Mouse (Mus musculus) midbrain, embryonic 14.5 days (tissue): ENCODE measurements around the gene Get4. TPM values are rescaled to one million over a fixed set of nuclear protein-coding genes. Genes with fewer than 3 reads are reported as not detected.

Source experiments
- ATAC-seq: fragments of 200-750 bp; cut with Nextera tagmentation; 2 replicates; pipeline ENCODE4 v1.8.0; 2017; ENCODE audit warnings: moderate number of reproducible peaks, moderate library complexity; ENCODE audit not compliant: low FRiP score, low TSS enrichment
- DNase-seq: peaks from one replicate; pipeline ENCODE4 v3.0.0-alpha.2; 2015
- H3K27ac ChIP-seq: fragments of 300-500 bp; sonication (generic); replicated peaks from 2 replicates; pipeline ENCODE4 v1.5.1; 2014; ENCODE audit warnings: mild to moderate bottlenecking, low read depth, low read length, moderate library complexity
- H3K27me3 ChIP-seq: fragments of 300-500 bp; sonication (generic); 2 replicates; pipeline ENCODE4 v1.6.1; 2014; ENCODE audit warnings: low read length, control low read depth, mixed read lengths; ENCODE audit not compliant: control insufficient read depth, insufficient read depth
- H3K36me3 ChIP-seq: fragments of 300-500 bp; sonication (generic); 2 replicates; pipeline ENCODE4 v1.6.1; 2014; ENCODE audit warnings: low read length, control low read depth; ENCODE audit not compliant: control insufficient read depth, insufficient read depth
- H3K4me1 ChIP-seq: fragments of 300-500 bp; sonication (generic); 2 replicates; pipeline ENCODE4 v1.6.1; 2014; ENCODE audit warnings: mild to moderate bottlenecking, antibody characterized with exemption, low read length, control low read depth; ENCODE audit not compliant: control insufficient read depth, insufficient read depth
- H3K4me2 ChIP-seq: fragments of 300-500 bp; sonication (generic); 2 replicates; pipeline ENCODE4 v1.6.1; 2014; ENCODE audit warnings: mild to moderate bottlenecking, low read length, moderate library complexity
- H3K4me3 ChIP-seq: fragments of 300-500 bp; sonication (generic); replicated peaks from 2 replicates; pipeline ENCODE4 v1.5.1; 2014; ENCODE audit warnings: low read depth, low read length
- H3K9ac ChIP-seq: fragments of 300-500 bp; sonication (generic); replicated peaks from 2 replicates; pipeline ENCODE4 v1.6.1; 2014; ENCODE audit warnings: mild to moderate bottlenecking, low read length, moderate library complexity
- H3K9me3 ChIP-seq: fragments of 300-500 bp; sonication (generic); 2 replicates; pipeline ENCODE4 v1.6.1; 2016; ENCODE audit warnings: low read length, control low read depth, mixed read lengths; ENCODE audit not compliant: control insufficient read depth
- WGBS: fragments of 180-500 bp; shearing (Covaris S2); extraction: QIAGEN DNeasy Blood & Tissue Kit; methylation state at CpG from one replicate; pipeline ENCODE4 v1.1.7; 2014; 5-methylcytosine and 5-hydroxymethylcytosine counted together
- polyA plus RNA-seq: library from polyadenylated mRNA; unstranded; fragments of >200 nt; fragmentation: Nextera tagmentation; extraction: Ambion mirVana; gene quantifications from 2 replicates; pipeline ENCODE4 v1.2.1, GENCODE M21; 2014

Gene Get4
- polyA plus RNA-seq, 1 experiment from 2014 or later: 113 TPM

GRCm38 (mm10) chr5:139258371-139259035, 6.4 kb downstream of the Get4 start:
- Histone ChIP-seq H3K27me3 (no peaks in the 10 kb centered on the region), H3K36me3 (peaks cover 41% of the 10 kb centered on the region), H3K27ac (no peak overlapping the region), H3K4me3 (no peak overlapping the region), H3K9ac (no peak overlapping the region), H3K9me3 (no peaks in the 10 kb centered on the region), H3K4me2 (no peak overlapping the region), H3K4me1 (peaks cover 7% of the 10 kb centered on the region)
- DNase-seq (no peak), ATAC-seq (no peak)
- WGBS: 93% methylated on average over 8 of the region's 8 CpGs

GRCm38 (mm10) chr5:139259853-139260252, 7.7 kb downstream of the Get4 start:
- no peak overlapping the region for H3K4me2 ChIP-seq
- H3K9ac ChIP-seq: no peak overlapping the region
- no peaks in the 10 kb centered on the region for H3K4me1 ChIP-seq
- H3K36me3 ChIP-seq: peaks cover 54% of the 10 kb centered on the region
- no peaks in the 10 kb centered on the region for H3K27me3 ChIP-seq
- H3K4me3 ChIP-seq: no peak overlapping the region
- 89% methylated on average over 5 of the region's 5 CpGs for WGBS
- no peak for ATAC-seq
- no peaks in the 10 kb centered on the region for H3K9me3 ChIP-seq
- H3K27ac ChIP-seq: no peak overlapping the region
- no peak for DNase-seq

- peaks cover 65% of the 10 kb centered on the region for H3K36me3 ChIP-seq
- H3K9me3 ChIP-seq: no peaks in the 10 kb centered on the region
- no peak overlapping the region for H3K27ac ChIP-seq
- H3K4me1 ChIP-seq: no peaks in the 10 kb centered on the region
- no peak overlapping the region for H3K9ac ChIP-seq
- H3K4me3 ChIP-seq: no peak overlapping the region
- DNase-seq (no peak), ATAC-seq (no peak)
- H3K27me3 ChIP-seq: no peaks in the 10 kb centered on the region
- WGBS: 95% methylated on average over 4 of the region's 4 CpGs
- no peak overlapping the region for H3K4me2 ChIP-seq
These were observed 9.3 kb downstream of the Get4 start for GRCm38 (mm10) chr5:139261403-139261802.

GRCm38 (mm10) chr5:139267661-139268060, 15.5 kb downstream of the Get4 start:
- Histone ChIP-seq H3K4me1 (no peaks in the 10 kb centered on the region), H3K27me3 (no peaks in the 10 kb centered on the region), H3K27ac (no peak overlapping the region), H3K4me3 (no peak overlapping the region), H3K9me3 (no peaks in the 10 kb centered on the region), H3K9ac (no peak overlapping the region), H3K36me3 (peaks cover 68% of the 10 kb centered on the region), H3K4me2 (no peak overlapping the region)
- ATAC-seq: no peak
- WGBS: 91% methylated on average over 4 of the region's 4 CpGs
- no peak for DNase-seq

- 68% methylated on average over 16 of the region's 16 CpGs for WGBS
- no peak overlapping the region for H3K9ac ChIP-seq
- peak; percentile 15 for DNase-seq
- ATAC-seq: no peak
- no peaks in the 10 kb centered on the region for H3K9me3 ChIP-seq
- H3K27me3 ChIP-seq: no peaks in the 10 kb centered on the region
- H3K4me1 ChIP-seq: no peaks in the 10 kb centered on the region
- H3K27ac ChIP-seq: no peak overlapping the region
- H3K36me3 ChIP-seq: peaks cover 35% of the 10 kb centered on the region
- H3K4me3 ChIP-seq: no peak overlapping the region
- H3K4me2 ChIP-seq: no peak overlapping the region
These were observed 18.8 kb downstream of the Get4 start for GRCm38 (mm10) chr5:139270806-139271521.

GRCm38 (mm10) chr5:139271994-139272554, 19.9 kb downstream of the Get4 start:
- H3K9me3 ChIP-seq: no peaks in the 10 kb centered on the region
- H3K4me3 ChIP-seq: no peak overlapping the region
- ATAC-seq (no peak), DNase-seq (no peak)
- no peaks in the 10 kb centered on the region for H3K27me3 ChIP-seq
- no peak overlapping the region for H3K4me2 ChIP-seq
- no peak overlapping the region for H3K27ac ChIP-seq
- no peak overlapping the region for H3K9ac ChIP-seq
- WGBS: 49% methylated on average over 8 of the region's 8 CpGs
- no peaks in the 10 kb centered on the region for H3K4me1 ChIP-seq
- peaks cover 24% of the 10 kb centered on the region for H3K36me3 ChIP-seq

GRCm38 (mm10) chr5:139277287-139277686, 25.2 kb downstream of the Get4 start:
- no peaks in the 10 kb centered on the region for H3K27me3 ChIP-seq
- no peak overlapping the region for H3K4me2 ChIP-seq
- H3K27ac ChIP-seq: no peak overlapping the region
- H3K4me3 ChIP-seq: no peak overlapping the region
- no peaks in the 10 kb centered on the region for H3K4me1 ChIP-seq
- WGBS: 86% methylated on average over 8 of the region's 8 CpGs
- H3K9ac ChIP-seq: no peak overlapping the region
- no peaks in the 10 kb centered on the region for H3K36me3 ChIP-seq
- no peak for DNase-seq
- ATAC-seq: no peak
- H3K9me3 ChIP-seq: no peaks in the 10 kb centered on the region

- H3K36me3 ChIP-seq: no peaks in the 10 kb centered on the region
- no peak overlapping the region for H3K9ac ChIP-seq
- DNase-seq (no peak), ATAC-seq (no peak)
- H3K27ac ChIP-seq: no peak overlapping the region
- WGBS: 63% methylated on average over 11 of the region's 11 CpGs
- H3K4me3 ChIP-seq: no peak overlapping the region
- no peak overlapping the region for H3K4me2 ChIP-seq
- H3K9me3 ChIP-seq: no peaks in the 10 kb centered on the region
- no peaks in the 10 kb centered on the region for H3K4me1 ChIP-seq
- no peaks in the 10 kb centered on the region for H3K27me3 ChIP-seq
These were observed 29.4 kb downstream of the Get4 start for GRCm38 (mm10) chr5:139281373-139282112.
